Mouse (Mus musculus): Measurements from ENCODE around the gene Chd6.

- TF ChIP-seq CTCF (conservative IDR thresholded peaks at IDR 0.05; ENCODE audit: low read length), result no peak
- no peak for TF ChIP-seq NANOG (IDR thresholded peaks at IDR 0.05; ENCODE audit: borderline replicate concordance, low read length)
- no peak for TF ChIP-seq POU5F1 (IDR thresholded peaks at IDR 0.05; ENCODE audit: borderline replicate concordance, low read length)
Measured at GRCm38 (mm10) chr2:160959901-160960300, 149.0 kb downstream of the Chd6 start.
